Mouse (Mus musculus): ENCODE results near the gene March4.

The March4 gene

DNA sequence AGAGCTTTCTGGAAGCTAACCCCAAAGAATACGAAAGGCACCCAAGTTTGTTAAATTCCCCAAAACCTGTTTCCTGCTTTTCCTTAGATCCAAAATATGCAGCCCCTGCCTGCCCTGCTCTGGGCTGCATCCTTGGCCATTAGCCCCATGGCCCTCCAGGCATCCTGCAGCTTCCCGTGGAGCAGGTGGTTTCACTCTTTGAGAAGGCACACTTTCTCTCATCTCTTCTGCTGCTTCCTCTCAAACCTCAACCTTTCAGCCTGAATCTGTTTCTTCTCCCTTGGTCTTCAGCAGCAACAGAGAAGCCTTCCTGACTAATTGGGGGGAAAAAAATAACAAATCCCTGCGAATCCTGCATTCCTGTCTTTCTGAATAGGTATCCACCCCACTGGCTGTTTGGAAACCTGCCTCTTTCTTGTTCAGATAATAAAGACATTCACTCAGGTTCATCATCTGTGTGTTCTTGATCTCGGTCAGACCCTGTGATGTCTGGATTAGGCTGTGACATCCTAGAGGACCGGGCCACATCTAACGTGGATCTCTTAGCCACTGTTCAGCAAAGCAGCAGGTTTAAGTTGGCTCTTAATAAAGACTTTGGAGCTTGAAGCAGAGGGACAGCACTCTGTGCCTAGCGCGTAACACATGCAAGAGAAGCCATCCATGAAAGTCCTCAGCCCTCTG lies 6.1 kb downstream of the March4 start:
- no peak for DNase-seq (ENCODE audit: low spot score)

- no peak for DNase-seq (ENCODE audit: low spot score)
Observed at GRCm38 (mm10) chr1:72529192-72529591, 7.5 kb downstream of the March4 start.

DNA sequence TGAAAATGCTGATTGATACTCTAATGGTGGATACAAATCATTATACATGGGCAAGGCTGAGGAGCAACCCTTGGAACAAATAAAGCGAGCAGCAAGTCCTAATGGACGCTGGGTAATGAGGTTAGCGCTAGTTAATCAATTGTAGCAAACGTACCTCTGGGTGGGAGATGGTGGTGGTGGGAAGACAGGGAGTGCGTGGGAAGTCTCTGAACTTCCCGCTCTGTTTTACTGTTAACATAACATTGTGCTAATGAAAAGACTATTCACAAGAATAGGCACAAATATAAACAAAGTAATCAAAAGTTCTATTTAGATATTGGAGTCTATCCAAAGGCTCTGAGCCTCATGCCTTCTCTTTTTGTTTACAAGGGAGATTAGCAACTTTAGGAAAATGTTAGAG lies 13.1 kb downstream of the March4 start:
- DNase-seq (ENCODE audit: low spot score), result no peak

DNA sequence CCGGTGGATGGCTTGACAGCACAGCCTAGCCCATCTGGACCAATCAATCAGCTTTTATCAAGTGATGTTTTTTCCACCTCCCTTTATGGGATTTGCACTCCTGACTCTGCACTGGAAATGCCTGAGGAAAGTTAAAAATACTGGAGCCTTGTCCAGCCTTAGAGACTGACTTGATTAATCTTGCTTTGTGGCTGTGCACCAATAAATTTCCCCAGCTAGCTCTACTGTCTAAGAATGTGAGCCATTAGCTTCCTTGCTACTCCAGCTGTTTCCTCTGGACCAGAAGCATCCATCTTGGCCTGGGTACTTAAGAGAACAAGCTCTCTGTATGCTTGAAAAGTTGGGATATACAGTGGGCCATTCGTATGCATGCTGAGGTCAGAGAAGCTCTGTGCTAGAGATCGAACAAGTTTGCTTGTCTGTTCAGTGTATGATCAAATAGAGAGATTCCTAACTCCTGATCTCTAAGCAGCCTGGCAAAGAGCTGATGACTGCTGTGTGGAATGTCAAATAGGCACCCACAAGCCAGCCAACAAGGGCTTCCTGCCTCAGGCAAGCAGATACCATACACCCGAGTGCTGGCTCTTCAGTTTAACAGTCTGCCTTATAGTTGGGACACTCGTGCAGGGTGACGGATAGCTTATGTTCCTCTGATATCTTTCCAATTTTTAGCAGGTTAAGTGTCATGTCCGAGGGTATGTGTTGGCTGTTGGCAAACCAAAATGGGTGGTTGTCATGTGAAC lies 25.8 kb downstream of the March4 start:
- no peak for DNase-seq (ENCODE audit: low spot score)

- DNase-seq (ENCODE audit: low spot score), result no peak
Observed at GRCm38 (mm10) chr1:72509551-72509950, 27.2 kb downstream of the March4 start.

- DNase-seq (ENCODE audit: low spot score), result no peak
Observed at GRCm38 (mm10) chr1:72507670-72508069, 29.1 kb downstream of the March4 start.

GRCm38 (mm10) chr1:72506202-72506601 lies 30.5 kb downstream of the March4 start:
- no peak for DNase-seq (ENCODE audit: low spot score)

DNA sequence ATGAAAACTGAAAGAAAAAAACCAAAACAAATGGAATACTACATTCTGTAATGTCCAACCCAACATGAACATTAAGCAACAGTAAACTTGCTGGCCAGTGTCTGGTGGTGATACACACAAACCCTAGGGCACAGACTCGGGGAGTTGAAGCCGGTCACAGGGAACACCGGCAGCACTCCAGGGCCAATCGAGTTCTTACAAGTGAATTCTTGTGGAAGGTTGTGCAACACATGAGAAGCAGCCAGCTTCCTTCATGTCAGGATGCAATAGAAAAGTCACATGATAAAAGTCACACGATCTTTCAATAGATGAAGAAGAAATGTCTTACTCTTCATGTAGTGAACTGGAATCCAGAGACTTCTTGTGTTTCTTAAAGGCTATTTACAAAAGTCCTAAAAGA lies 39.1 kb downstream of the March4 start:
- no peak for DNase-seq (ENCODE audit: low spot score)

DNA sequence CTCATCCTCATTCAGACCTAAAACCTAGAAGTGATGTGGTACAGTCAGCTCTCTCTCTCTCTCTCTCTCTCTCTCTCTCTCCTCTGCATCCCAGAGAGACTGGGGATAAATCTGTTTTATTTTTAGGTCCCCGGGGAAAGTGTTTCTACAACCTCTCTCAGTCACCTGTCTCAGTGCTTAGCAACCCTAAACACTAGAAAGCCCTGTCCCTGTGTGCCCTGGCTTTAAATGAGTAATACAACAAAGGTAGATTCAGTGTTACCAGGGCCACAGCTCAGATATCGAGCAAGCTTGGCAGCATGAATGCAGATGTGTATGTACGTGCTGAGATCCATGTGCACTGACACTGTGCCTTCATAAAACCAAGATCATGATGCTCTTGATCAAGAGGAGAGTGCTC lies 43.3 kb downstream of the March4 start:
- no peak for DNase-seq (ENCODE audit: low spot score)

- no peak for DNase-seq (ENCODE audit: low spot score)
Observed at GRCm38 (mm10) chr1:72492666-72493065, 44.1 kb downstream of the March4 start.

DNA sequence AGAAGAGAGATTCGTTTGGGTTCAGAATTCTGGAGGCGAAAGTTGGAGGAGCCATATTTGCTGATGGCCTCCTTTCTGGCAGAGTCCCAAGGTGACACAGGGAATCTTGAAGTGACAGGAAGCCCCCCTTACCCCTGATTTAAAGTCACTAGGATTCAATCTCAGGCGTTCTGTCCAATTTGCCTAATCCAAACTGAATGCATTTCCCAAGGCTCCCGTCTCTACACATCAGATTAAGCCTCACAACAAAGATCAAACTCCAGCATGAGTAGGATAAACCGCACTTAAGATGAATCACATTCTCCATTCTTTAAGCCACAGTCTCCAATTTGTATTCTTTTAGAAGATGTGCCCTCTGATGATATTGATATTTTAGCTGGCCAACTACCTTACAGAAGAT lies 45.4 kb downstream of the March4 start:
- DNase-seq (ENCODE audit: low spot score), result no peak

- DNase-seq (ENCODE audit: low spot score), result no peak
Observed at GRCm38 (mm10) chr1:72490801-72491200, 45.9 kb downstream of the March4 start.

GRCm38 (mm10) chr1:72490193-72490592 lies 46.5 kb downstream of the March4 start:
- DNase-seq (ENCODE audit: low spot score), result peak; percentile 56

- DNase-seq (ENCODE audit: low spot score), result no peak
Observed at GRCm38 (mm10) chr1:72476594-72476993, 60.1 kb downstream of the March4 start.

DNA sequence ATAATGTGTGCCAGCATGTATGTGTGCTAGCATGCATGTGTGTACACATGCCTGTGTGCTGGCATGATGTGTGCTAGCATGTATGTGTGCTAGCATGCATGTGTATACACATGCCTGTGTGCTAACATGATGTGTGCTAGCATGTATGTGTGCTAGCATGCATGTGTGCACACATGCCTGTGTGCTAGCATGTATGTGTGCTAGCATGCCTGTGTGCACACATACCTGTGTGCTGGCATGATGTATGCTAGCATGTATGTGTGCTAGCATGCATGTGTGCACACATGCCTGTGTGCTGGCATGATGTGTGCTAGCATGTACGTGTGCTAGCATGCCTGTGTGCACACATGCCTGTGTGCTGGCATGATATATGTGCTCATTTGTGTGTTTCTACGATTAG lies 67.7 kb downstream of the March4 start:
- no peak for DNase-seq (ENCODE audit: low spot score)

GRCm38 (mm10) chr1:72468466-72469003 lies 68.2 kb downstream of the March4 start:
- DNase-seq (ENCODE audit: low spot score), result no peak

GRCm38 (mm10) chr1:72464926-72465583 lies 71.7 kb downstream of the March4 start:
- DNase-seq (ENCODE audit: low spot score), result no peak

DNA sequence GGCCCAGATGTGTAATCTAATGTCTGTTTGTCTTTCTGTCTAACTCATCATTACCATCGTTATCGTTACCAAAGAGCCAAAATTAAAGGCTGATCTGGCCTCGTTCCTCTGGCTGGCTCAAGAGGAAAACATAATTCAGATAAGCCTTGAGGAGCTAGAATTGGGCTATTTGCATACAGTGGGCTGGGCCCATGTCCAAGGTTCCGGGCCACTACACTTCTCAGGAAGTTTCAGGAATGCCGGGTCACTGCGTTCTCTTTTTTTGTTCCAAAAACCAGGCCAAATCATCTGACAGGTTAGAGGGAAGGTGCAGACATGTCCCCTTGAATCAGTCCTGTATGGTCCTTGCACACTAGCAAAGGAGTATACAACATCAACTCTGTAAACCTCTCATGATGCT lies 74.2 kb downstream of the March4 start:
- DNase-seq (ENCODE audit: low spot score), result peak; percentile 72

DNA sequence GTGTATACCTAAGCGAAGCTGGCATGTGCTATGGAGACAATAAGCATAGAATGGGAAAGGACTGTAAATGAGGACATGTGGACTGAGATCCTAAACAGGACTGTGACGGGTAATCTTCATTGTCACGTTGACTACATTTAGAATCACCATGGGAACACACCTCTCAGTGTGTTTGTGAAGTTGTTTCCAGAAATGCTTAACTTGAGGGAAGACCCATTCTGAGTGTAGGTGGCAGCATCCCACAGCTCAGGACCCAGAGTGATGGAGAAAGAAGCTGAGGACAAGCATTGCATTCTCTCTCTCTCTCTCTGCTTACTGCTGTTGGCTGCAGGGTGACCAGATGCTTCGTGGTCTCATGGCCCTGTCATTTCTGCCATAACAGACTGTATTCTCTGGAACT lies 79.1 kb downstream of the March4 start:
- DNase-seq (ENCODE audit: low spot score), result no peak

DNA sequence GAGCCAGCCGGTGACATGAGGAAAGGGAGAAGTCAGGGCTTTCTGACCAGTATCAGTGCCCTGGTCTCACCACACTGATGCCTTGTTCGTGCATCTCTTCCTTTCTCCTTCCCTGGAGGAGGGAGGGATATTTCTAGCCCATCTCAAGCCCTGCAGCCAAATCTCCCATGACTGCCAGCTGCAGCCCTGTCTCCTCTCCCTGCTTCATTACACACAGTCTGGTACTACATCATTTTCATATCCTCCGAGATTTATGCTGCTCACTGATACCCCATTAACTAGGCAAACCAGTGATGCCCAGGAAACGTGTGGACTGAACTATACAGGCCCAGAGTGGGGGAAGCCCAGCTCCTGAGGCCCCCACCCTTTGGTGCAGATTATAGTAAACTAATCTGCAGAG lies 80.8 kb downstream of the March4 start:
- no peak for DNase-seq (ENCODE audit: low spot score)

DNA sequence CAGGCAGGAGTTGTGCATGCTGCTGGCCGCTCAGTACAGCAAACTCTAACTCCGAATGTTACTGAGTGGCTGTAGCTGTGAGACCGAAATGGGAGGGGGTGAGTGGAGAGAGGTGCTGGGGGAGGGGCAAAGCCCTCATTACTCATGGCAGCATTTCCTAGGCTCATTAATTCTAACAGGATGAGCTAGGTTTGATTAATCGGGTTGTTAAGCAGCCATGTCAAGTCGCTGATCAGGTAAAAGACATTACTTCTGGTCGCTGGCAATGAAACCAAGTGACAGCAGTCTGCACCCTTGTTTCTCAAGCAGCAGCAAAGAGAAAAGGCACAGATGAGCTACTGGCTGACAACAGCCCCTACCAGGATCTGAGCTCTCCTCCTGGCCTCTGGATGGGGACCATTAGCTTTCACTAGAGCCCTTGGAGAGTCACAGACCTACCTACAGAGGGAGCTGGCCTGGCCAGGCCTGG lies 82.0 kb downstream of the March4 start:
- no peak for DNase-seq (ENCODE audit: low spot score)

GRCm38 (mm10) chr1:72452839-72453238 lies 83.9 kb downstream of the March4 start:
- no peak for DNase-seq (ENCODE audit: low spot score)

- no peak for DNase-seq (ENCODE audit: low spot score)
Observed at GRCm38 (mm10) chr1:72450790-72451189, 85.9 kb downstream of the March4 start.

Data from MN1 (cell line).